Mouse (Mus musculus) spleen, adult 2 months (tissue): ENCODE measurements around the gene Sned1.

Source experiments
- CTCF ChIP-seq: fragments of 200-500 bp; IDR thresholded peaks from 2 replicates; pipeline ENCODE4 v1.5.1; 2011; ENCODE audit warnings: mild to moderate bottlenecking, inconsistent platforms; ENCODE audit not compliant: insufficient read depth, insufficient read length, insufficient replicate concordance; ENCODE audit errors: extremely low read depth
- POLR2A ChIP-seq: fragments of 200-500 bp; IDR thresholded peaks from 2 replicates; pipeline ENCODE4 v1.6.1; 2011; ENCODE audit warnings: low read depth, low read length, inconsistent platforms

GRCm38 (mm10) chr1:93300578-93300977 is 64.9 kb downstream of the Sned1 start:
- TF ChIP-seq CTCF (no peak), POLR2A (no peak)
